Mouse (Mus musculus): ENCODE measurements around the gene Tmem150c.

The Tmem150c gene

GRCm38 (mm10) chr5:100054807-100055547 is 104.6 kb downstream of the Tmem150c start:
- DNase-seq (ENCODE audit: low spot score in 2 of 2), result no peak

- peak in 1 of 2 experiments; percentile 34 for DNase-seq (ENCODE audit: low spot score in 2 of 2)
These were observed 106.9 kb downstream of the Tmem150c start for GRCm38 (mm10) chr5:100052728-100053127.

GRCm38 (mm10) chr5:100049904-100050303 is 109.7 kb downstream of the Tmem150c start:
- no peak for DNase-seq (ENCODE audit: low spot score in 2 of 2)

- DNase-seq (ENCODE audit: low spot score in 2 of 2), result no peak
These were observed 111.7 kb downstream of the Tmem150c start for GRCm38 (mm10) chr5:100047871-100048270.

GRCm38 (mm10) chr5:100047143-100047640 is 112.4 kb downstream of the Tmem150c start:
- no peak for DNase-seq (ENCODE audit: low spot score in 2 of 2)

GRCm38 (mm10) chr5:100046096-100046495 is 113.5 kb downstream of the Tmem150c start:
- no peak for DNase-seq (ENCODE audit: low spot score in 2 of 2)

GRCm38 (mm10) chr5:100044621-100045020 is 115.0 kb downstream of the Tmem150c start:
- DNase-seq (ENCODE audit: low spot score in 2 of 2), result no peak

- no peak for DNase-seq (ENCODE audit: low spot score in 2 of 2)
These were observed 115.6 kb downstream of the Tmem150c start for GRCm38 (mm10) chr5:100044030-100044429.

GRCm38 (mm10) chr5:100043361-100043760 is 116.2 kb downstream of the Tmem150c start:
- DNase-seq (ENCODE audit: low spot score in 2 of 2), result no peak

- no peak for DNase-seq (ENCODE audit: low spot score in 2 of 2)
These were observed 117.1 kb downstream of the Tmem150c start for GRCm38 (mm10) chr5:100042467-100042866.

- no peak for DNase-seq (ENCODE audit: low spot score in 2 of 2)
These were observed 118.3 kb downstream of the Tmem150c start for GRCm38 (mm10) chr5:100041272-100041671.

GRCm38 (mm10) chr5:100040281-100040784 is 119.3 kb downstream of the Tmem150c start:
- DNase-seq (ENCODE audit: low spot score in 2 of 2), result peak in 1 of 2 experiments; percentile 22

- peak; percentile 95 to 96 for DNase-seq (ENCODE audit: low spot score in 2 of 2)
These were observed 119.9 kb downstream of the Tmem150c start, which contains the start of the genes Hnrnpdl and Enoph1 for GRCm38 (mm10) chr5:100039602-100040142. Hnrnpdl (minus strand) TSS chr5:100039664. Enoph1 (plus strand) TSS chr5:100039985.

- peak; percentile 91 to 93 for DNase-seq (ENCODE audit: low spot score in 2 of 2)
These were observed 120.7 kb downstream of the Tmem150c start for GRCm38 (mm10) chr5:100038714-100039601.

- DNase-seq (ENCODE audit: low spot score in 2 of 2), result peak; percentile 80
These were observed 121.5 kb downstream of the Tmem150c start for GRCm38 (mm10) chr5:100037965-100038713.

GRCm38 (mm10) chr5:100036681-100037080 is 122.9 kb downstream of the Tmem150c start:
- DNase-seq (ENCODE audit: low spot score in 2 of 2), result no peak

GRCm38 (mm10) chr5:100035950-100036349 is 123.7 kb downstream of the Tmem150c start:
- DNase-seq (ENCODE audit: low spot score in 2 of 2), result no peak

GRCm38 (mm10) chr5:100032646-100033045 is 127.0 kb downstream of the Tmem150c start:
- no peak for DNase-seq (ENCODE audit: low spot score in 2 of 2)

- DNase-seq (ENCODE audit: low spot score in 2 of 2), result no peak
These were observed 127.5 kb downstream of the Tmem150c start for GRCm38 (mm10) chr5:100032107-100032506.

- DNase-seq (ENCODE audit: low spot score in 2 of 2), result no peak
These were observed 129.5 kb downstream of the Tmem150c start for GRCm38 (mm10) chr5:100030069-100030468.
